Mouse (Mus musculus) forelimb bud, embryonic 11.5 days (tissue): ENCODE measurements around the gene Dennd1b.

Source experiments
- DNase-seq: peaks from one replicate; pipeline ENCODE4 v3.0.0-alpha.2; 2012; ENCODE audit warnings: low read depth, low spot score

The Dennd1b gene

GRCm38 (mm10) chr1:138962266-138963101, 751 bp upstream of the Dennd1b start:
- DNase-seq: no peak

GRCm38 (mm10) chr1:138963868-138964458, 728 bp downstream of the Dennd1b start:
- peak; percentile 50 for DNase-seq

GRCm38 (mm10) chr1:138965069-138965468, 1.8 kb downstream of the Dennd1b start:
- no peak for DNase-seq

- DNase-seq: no peak
These were observed 2.3 kb downstream of the Dennd1b start for GRCm38 (mm10) chr1:138965511-138965910.

- no peak for DNase-seq
These were observed 4.2 kb downstream of the Dennd1b start for GRCm38 (mm10) chr1:138967450-138967849.

- no peak for DNase-seq
These were observed 6.8 kb downstream of the Dennd1b start for GRCm38 (mm10) chr1:138970053-138970452.

- DNase-seq: no peak
These were observed 10.4 kb downstream of the Dennd1b start for GRCm38 (mm10) chr1:138973541-138974224.

- DNase-seq: no peak
These were observed 11.6 kb downstream of the Dennd1b start for GRCm38 (mm10) chr1:138974836-138975235.

GRCm38 (mm10) chr1:138975945-138976344, 12.7 kb downstream of the Dennd1b start:
- DNase-seq: no peak

- no peak for DNase-seq
These were observed 19.0 kb downstream of the Dennd1b start for GRCm38 (mm10) chr1:138982203-138982602.

- DNase-seq: no peak
These were observed 19.4 kb downstream of the Dennd1b start for GRCm38 (mm10) chr1:138982611-138983010.

- no peak for DNase-seq
These were observed 19.8 kb downstream of the Dennd1b start for GRCm38 (mm10) chr1:138983064-138983463.

- DNase-seq: no peak
These were observed 20.2 kb downstream of the Dennd1b start for GRCm38 (mm10) chr1:138983465-138983864.

- no peak for DNase-seq
These were observed 20.9 kb downstream of the Dennd1b start for GRCm38 (mm10) chr1:138984161-138984560.

GRCm38 (mm10) chr1:138992384-138993138, 29.3 kb downstream of the Dennd1b start:
- DNase-seq: no peak

GRCm38 (mm10) chr1:138995621-138996380, 32.6 kb downstream of the Dennd1b start:
- DNase-seq: no peak

GRCm38 (mm10) chr1:138996663-138997062, 33.4 kb downstream of the Dennd1b start:
- no peak for DNase-seq

GRCm38 (mm10) chr1:139000675-139001379, 37.6 kb downstream of the Dennd1b start:
- DNase-seq: no peak

GRCm38 (mm10) chr1:139003503-139003902, 40.3 kb downstream of the Dennd1b start:
- DNase-seq: no peak

GRCm38 (mm10) chr1:139006000-139006399, 42.8 kb downstream of the Dennd1b start:
- no peak for DNase-seq
